Mouse (Mus musculus): ENCODE results near the gene Camkv. TPM values are rescaled to one million over a fixed set of nuclear protein-coding genes. Genes with fewer than 3 reads are reported as not detected.

The Camkv gene
- total RNA-seq, 1 experiment = 21.5 TPM

DNA sequence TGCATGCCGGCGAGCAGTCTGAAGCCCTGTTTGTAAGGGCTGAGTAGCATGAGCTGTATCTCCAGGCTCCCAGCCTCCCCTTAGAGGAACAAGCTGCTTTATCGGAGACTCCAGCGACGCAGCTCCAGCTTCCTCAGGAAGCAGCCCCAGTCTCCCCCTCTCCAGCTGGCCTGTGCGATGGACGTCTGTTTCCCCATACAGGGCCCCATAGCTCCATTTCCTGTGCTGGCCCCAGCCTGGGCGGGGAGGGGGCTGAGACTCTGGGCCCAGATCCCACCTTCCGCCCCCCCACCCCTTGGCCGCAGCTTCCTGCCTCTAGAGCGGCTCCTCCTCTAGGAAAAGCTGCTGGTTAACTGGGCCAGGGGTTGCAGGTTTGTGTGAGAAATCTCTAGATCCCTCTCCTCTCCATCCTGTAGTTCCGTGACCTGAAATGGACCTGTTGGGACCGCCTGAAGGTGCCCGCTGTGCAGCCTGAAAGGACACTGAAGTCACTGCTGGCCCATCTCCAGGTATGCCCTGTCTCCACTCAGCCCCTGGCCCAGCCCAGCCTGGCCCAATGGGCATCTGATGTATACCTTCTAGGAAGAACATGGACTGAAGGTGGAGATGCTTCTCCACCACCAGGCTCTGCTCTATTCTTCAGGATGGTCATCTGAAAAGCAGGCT is 47.3 kb downstream of the Camkv start, which contains the start of gene Gm20661:
Gene Gm20661 (plus strand): TSS at position 378 of the 666 bp plus-strand sequence.
- no peak within 1 kb of the TSS for H3K9ac ChIP-seq (ENCODE audit: insufficient read depth, low read depth, low read length, poor library complexity, severe bottlenecking)
- no peak for DNase-seq (ENCODE audit: low read depth, low spot score)
- H3K27ac ChIP-seq (ENCODE audit: insufficient read depth, low read depth, low read length, poor library complexity, severe bottlenecking) = no peak within 1 kb of the TSS
- H3K4me1 ChIP-seq (ENCODE audit: control insufficient read depth in 2 of 2, insufficient read depth in 2 of 2, low read length in 2 of 2, poor library complexity in 1 of 2) = peaks cover 2 to 14% of the 10 kb centered on the region in 2 experiments; a peak in 2 of 4 replicates
- H3K9me3 ChIP-seq (ENCODE audit: control insufficient read depth, insufficient read depth, low read depth, low read length) = no peaks in the 10 kb centered on the region
- in situ Hi-C loops (cut with MboI; ENCODE audit: low sequenced_read_pairs in 2 of 2, unreplicated experiment in 2 of 2) = no loop called here
- TF ChIP-seq CHD2 (IDR thresholded peaks at IDR 0.05; ENCODE audit: low read depth, low read length) (no peak), ZNF384 (IDR thresholded peaks at IDR 0.05; ENCODE audit: low read depth, low read length) (no peak), HCFC1 (IDR thresholded peaks at IDR 0.05; ENCODE audit: borderline replicate concordance, insufficient read depth, low read length) (no peak), MAFK (IDR thresholded peaks at IDR 0.05; ENCODE audit: insufficient read depth, low read depth, low read length) (no peak), ZC3H11A (IDR thresholded peaks at IDR 0.05; ENCODE audit: borderline replicate concordance, low read depth, low read length) (no peak)
- H3K4me3 ChIP-seq (ENCODE audit: insufficient read depth in 1 of 2, low read depth in 1 of 2, low read length in 2 of 2, poor library complexity in 1 of 2, severe bottlenecking in 1 of 2) = peak within 1 kb of the TSS; percentile 1 to 36; a peak in 1 of 4 replicates
- H3K36me3 ChIP-seq (ENCODE audit: control insufficient read depth, insufficient read depth, low read length, poor library complexity, severe bottlenecking) = no peaks in the 10 kb centered on the region

- no peak overlapping the region for H3K27ac ChIP-seq (ENCODE audit: insufficient read depth, low read depth, low read length, poor library complexity, severe bottlenecking)
- H3K9me3 ChIP-seq (ENCODE audit: control insufficient read depth, insufficient read depth, low read depth, low read length) = no peaks in the 10 kb centered on the region
- no peak for DNase-seq (ENCODE audit: low read depth, low spot score)
- TF ChIP-seq ZC3H11A (IDR thresholded peaks at IDR 0.05; ENCODE audit: borderline replicate concordance, low read depth, low read length) (no peak), ZNF384 (IDR thresholded peaks at IDR 0.05; ENCODE audit: low read depth, low read length) (no peak), CHD2 (IDR thresholded peaks at IDR 0.05; ENCODE audit: low read depth, low read length) (no peak), MAFK (IDR thresholded peaks at IDR 0.05; ENCODE audit: insufficient read depth, low read depth, low read length) (no peak), HCFC1 (IDR thresholded peaks at IDR 0.05; ENCODE audit: borderline replicate concordance, insufficient read depth, low read length) (no peak)
- H3K4me1 ChIP-seq (ENCODE audit: control insufficient read depth in 2 of 2, insufficient read depth in 2 of 2, low read length in 2 of 2, poor library complexity in 1 of 2) = peaks cover 2 to 15% of the 10 kb centered on the region in 2 experiments; a peak in 2 of 4 replicates
- no peak overlapping the region for H3K4me3 ChIP-seq (ENCODE audit: insufficient read depth in 1 of 2, low read depth in 1 of 2, low read length in 2 of 2, poor library complexity in 1 of 2, severe bottlenecking in 1 of 2)
- H3K36me3 ChIP-seq (ENCODE audit: control insufficient read depth, insufficient read depth, low read length, poor library complexity, severe bottlenecking) = no peaks in the 10 kb centered on the region
- no peak overlapping the region for H3K9ac ChIP-seq (ENCODE audit: insufficient read depth, low read depth, low read length, poor library complexity, severe bottlenecking)
- in situ Hi-C loops (cut with MboI; ENCODE audit: low sequenced_read_pairs in 2 of 2, unreplicated experiment in 2 of 2) = no loop called here
Observed at GRCm38 (mm10) chr9:107983421-107983890, 48.0 kb downstream of the Camkv start.

DNA sequence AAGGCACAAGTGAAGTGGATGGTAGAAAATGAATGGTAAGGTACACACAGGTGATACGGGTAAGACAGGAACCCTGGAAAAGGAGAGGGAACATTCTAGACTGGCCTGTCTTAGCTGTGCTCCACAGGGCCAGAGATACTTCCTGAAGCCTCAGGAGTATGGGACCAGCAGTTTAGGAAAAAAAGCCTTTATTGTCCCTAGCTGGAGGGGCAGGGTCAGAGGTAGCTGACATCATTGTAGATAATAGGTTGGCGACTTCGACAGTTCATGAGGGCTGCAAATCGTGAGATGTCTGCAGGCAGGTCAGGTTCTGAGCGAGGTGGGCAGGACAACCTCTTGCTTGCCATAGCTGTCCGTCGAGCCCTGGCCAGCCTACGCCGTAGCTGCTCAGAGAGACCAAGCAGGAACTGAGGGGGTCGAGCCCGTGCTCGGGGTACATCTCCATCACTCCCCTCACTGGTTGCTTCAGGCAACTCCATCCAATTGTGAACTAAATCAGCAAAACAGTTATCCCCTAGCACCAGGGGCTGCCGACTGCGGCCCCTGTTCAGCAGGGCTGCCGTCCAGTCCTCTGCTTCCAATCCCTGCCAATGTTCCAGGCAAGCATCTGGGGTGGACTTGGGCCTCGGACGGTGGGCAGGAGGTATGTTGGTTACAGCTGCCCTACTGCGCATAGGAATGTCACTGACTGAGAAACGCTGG is 48.7 kb downstream of the Camkv start:
- Histone ChIP-seq H3K9me3 (ENCODE audit: control insufficient read depth, insufficient read depth, low read depth, low read length) (no peaks in the 10 kb centered on the region), H3K4me1 (ENCODE audit: control insufficient read depth in 2 of 2, insufficient read depth in 2 of 2, low read length in 2 of 2, poor library complexity in 1 of 2) (peaks cover 2 to 15% of the 10 kb centered on the region in 2 experiments; a peak in 2 of 4 replicates), H3K27ac (ENCODE audit: insufficient read depth, low read depth, low read length, poor library complexity, severe bottlenecking) (no peak overlapping the region), H3K36me3 (ENCODE audit: control insufficient read depth, insufficient read depth, low read length, poor library complexity, severe bottlenecking) (no peaks in the 10 kb centered on the region), H3K4me3 (ENCODE audit: insufficient read depth in 1 of 2, low read depth in 1 of 2, low read length in 2 of 2, poor library complexity in 1 of 2, severe bottlenecking in 1 of 2) (no peak overlapping the region), H3K9ac (ENCODE audit: insufficient read depth, low read depth, low read length, poor library complexity, severe bottlenecking) (no peak overlapping the region)
- DNase-seq (ENCODE audit: low read depth, low spot score) = no peak
- in situ Hi-C loops (cut with MboI; ENCODE audit: low sequenced_read_pairs in 2 of 2, unreplicated experiment in 2 of 2) = no loop called here
- TF ChIP-seq ZC3H11A (IDR thresholded peaks at IDR 0.05; ENCODE audit: borderline replicate concordance, low read depth, low read length) (no peak), HCFC1 (IDR thresholded peaks at IDR 0.05; ENCODE audit: borderline replicate concordance, insufficient read depth, low read length) (no peak), ZNF384 (IDR thresholded peaks at IDR 0.05; ENCODE audit: low read depth, low read length) (no peak), MAFK (IDR thresholded peaks at IDR 0.05; ENCODE audit: insufficient read depth, low read depth, low read length) (no peak), CHD2 (IDR thresholded peaks at IDR 0.05; ENCODE audit: low read depth, low read length) (no peak)

DNA sequence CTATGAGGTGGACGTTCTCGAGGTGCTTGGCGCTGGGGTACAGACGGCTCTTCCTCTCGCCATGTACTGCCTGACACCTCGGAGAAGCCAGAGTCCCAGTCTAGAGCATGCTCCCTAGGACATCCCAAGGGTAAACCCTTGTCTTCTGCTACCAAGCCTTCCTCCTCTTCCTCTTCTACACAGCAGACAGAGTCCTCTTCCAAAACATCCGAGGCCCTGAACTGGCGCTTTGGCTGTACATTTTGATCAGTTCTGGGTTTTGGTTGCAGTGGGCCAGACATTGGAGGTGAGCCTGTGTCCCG is 49.2 kb downstream of the Camkv start:
- DNase-seq (ENCODE audit: low read depth, low spot score) = no peak
- no peak overlapping the region for H3K27ac ChIP-seq (ENCODE audit: insufficient read depth, low read depth, low read length, poor library complexity, severe bottlenecking)
- H3K36me3 ChIP-seq (ENCODE audit: control insufficient read depth, insufficient read depth, low read length, poor library complexity, severe bottlenecking) = no peaks in the 10 kb centered on the region
- H3K4me3 ChIP-seq (ENCODE audit: insufficient read depth in 1 of 2, low read depth in 1 of 2, low read length in 2 of 2, poor library complexity in 1 of 2, severe bottlenecking in 1 of 2) = peak overlapping the region in 1 of 2 experiments; percentile 98; a peak in 2 of 4 replicates
- H3K9ac ChIP-seq (ENCODE audit: insufficient read depth, low read depth, low read length, poor library complexity, severe bottlenecking) = peak overlapping the region; percentile 19; the same call in 1 of the 2 replicates
- TF ChIP-seq MAFK (IDR thresholded peaks at IDR 0.05; ENCODE audit: insufficient read depth, low read depth, low read length) = no peak
- no peak for TF ChIP-seq HCFC1 (IDR thresholded peaks at IDR 0.05; ENCODE audit: borderline replicate concordance, insufficient read depth, low read length)
- no peak for TF ChIP-seq ZC3H11A (IDR thresholded peaks at IDR 0.05; ENCODE audit: borderline replicate concordance, low read depth, low read length)
- TF ChIP-seq ZNF384 (IDR thresholded peaks at IDR 0.05; ENCODE audit: low read depth, low read length) = no peak
- TF ChIP-seq CHD2 (IDR thresholded peaks at IDR 0.05; ENCODE audit: low read depth, low read length) = no peak
- peaks cover 2 to 15% of the 10 kb centered on the region in 2 experiments; a peak in 2 of 4 replicates for H3K4me1 ChIP-seq (ENCODE audit: control insufficient read depth in 2 of 2, insufficient read depth in 2 of 2, low read length in 2 of 2, poor library complexity in 1 of 2)
- in situ Hi-C loops (cut with MboI; ENCODE audit: low sequenced_read_pairs in 2 of 2, unreplicated experiment in 2 of 2) = no loop called here
- no peaks in the 10 kb centered on the region for H3K9me3 ChIP-seq (ENCODE audit: control insufficient read depth, insufficient read depth, low read depth, low read length)
